Mouse (Mus musculus): Measurements from ENCODE around the gene Necab2.

Necab2 gene

GRCm38 (mm10) chr8:119446211-119446989, at the start of gene Necab2:
Gene Necab2 (plus strand): TSS chr8:119446719.
- DNase-seq = peak; percentile 87

DNA sequence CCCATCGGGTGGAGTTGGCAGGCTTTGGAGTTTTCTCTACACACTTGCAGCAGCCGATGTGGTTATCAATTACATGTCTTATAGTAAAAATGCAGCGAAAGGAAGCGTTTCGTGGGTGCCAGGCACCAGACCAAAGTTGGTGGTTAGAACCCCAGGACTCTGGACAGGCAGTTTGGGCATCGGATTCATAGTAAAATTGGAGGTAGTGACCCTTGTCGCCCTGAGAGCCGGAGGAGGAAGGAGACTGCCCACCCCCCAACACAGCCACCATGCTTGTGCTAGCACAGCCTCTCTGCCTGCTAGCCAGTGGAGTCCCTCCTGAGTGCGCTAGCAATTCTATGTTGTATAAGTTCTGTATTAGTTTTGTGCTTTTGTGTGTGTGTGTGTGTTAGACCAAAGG, 48.0 kb upstream of the Necab2 start:
- DNase-seq = no peak

DNA sequence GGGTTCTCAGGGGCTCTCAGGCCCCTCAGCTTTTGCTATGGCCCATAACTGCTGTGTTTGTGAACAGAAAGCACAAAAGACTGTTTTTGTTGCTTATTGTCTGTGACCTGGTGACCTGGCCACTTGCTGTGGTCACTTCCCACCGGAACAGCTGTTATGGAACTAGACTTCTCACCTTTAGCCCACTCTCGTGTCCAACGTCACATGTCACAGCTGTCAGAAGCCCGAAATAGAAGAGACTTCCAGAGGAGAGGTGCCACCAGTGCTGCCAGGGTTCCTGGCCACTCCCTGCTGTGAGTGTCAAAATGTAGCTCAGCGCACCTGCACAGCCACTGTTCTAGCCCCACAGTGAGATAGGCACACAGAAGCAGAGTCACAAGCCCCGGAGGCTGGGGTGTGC, 47.3 kb upstream of the Necab2 start:
- no peak for DNase-seq

DNA sequence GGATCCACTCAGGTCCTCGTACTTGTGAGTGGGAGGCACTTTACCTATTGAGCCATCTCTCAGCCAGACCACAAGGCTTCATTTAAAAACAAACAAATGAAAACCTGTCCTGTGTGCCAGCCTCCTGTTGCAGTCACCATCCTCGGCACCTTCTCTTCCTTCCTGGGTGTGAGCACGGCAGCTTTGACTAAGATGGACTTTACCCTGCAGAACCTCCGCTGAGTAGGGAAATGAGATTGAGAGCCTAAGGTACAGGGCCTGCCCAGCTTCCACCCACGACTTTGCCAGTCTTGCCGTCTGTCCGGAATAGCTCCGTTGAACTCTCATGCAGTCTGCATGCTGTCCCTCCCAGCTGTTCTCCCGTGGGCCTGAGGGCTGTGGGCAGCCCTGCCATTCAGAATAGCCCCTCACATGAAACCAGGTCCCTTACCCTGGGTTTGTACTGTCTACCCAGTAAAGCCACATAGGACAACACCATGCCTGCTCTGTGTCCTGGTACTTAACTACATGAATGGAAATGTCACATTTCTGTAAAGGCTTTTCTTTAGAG, 46.3 kb upstream of the Necab2 start:
- DNase-seq = no peak

- DNase-seq = no peak
These were observed 45.6 kb upstream of the Necab2 start for GRCm38 (mm10) chr8:119400904-119401303.

DNA sequence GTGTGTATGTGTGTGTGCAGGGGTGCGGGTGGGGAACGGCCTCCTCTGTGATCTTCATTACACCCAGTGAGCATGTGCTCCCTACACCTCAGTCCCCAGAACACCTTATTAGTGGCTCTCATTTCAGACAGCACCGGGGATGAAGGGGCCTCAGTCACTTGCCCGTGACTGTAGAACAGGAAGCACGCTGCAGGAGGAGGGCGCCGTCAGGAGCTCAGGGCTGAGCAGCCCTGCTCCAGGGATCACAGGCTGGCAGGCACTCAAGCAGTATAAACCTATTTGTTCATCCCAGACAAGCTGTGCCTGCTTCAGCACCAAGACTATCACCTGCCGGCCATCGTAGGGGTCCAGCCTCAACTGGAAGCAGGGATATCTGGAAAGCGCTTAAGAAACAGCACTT, 42.6 kb upstream of the Necab2 start:
- DNase-seq = no peak

DNA sequence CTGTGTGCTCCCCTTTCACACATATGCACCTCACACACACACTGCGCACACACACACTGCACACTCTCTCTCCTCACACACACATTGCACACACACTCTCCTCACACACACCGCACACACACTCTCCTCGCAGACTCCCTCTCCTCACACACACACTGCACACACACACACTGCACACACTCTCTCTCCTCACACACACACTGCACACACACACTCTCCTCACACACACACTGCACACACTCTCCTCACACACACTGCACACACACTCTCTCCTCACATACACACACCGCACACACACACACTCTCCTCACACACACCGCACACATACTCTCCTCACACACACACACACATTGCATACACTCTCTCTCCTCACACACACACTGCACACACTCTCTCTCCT, 41.9 kb upstream of the Necab2 start:
- no peak for DNase-seq

GRCm38 (mm10) chr8:119408311-119408710, 38.2 kb upstream of the Necab2 start:
- no peak for DNase-seq

DNA sequence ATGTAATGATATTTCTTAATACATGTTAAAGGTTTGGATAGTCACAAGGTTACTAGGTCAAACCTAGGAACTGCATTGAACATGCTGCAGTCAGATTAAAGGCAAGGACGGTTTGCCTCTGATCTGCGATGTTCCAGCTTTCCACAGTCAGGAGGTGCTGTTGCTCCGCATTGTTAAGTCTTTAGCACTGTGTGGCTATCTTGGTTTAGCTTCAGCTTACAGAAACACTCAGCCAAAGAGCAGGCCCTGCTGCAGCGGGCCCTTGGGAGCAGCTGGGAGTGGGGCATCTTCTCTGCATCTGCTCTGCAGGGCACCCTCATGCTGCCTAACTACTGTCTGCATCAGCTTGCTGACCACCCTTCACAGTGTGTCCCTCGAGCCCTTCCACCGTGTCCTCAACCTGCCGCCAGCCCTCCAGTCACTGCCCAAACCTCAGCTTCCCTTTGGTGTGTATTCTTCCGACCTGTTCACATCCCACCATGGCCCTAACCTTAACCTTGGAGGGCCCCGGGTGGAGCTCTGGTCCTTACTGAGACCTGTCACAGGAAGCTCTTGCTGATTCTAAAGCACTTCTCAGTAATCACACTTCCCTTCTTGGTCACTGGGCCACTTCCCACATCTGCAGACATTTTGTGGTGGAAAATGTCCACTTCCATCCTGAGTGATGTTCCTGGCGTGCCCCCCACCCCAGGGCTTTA, 34.3 kb upstream of the Necab2 start:
- no peak for DNase-seq

DNA sequence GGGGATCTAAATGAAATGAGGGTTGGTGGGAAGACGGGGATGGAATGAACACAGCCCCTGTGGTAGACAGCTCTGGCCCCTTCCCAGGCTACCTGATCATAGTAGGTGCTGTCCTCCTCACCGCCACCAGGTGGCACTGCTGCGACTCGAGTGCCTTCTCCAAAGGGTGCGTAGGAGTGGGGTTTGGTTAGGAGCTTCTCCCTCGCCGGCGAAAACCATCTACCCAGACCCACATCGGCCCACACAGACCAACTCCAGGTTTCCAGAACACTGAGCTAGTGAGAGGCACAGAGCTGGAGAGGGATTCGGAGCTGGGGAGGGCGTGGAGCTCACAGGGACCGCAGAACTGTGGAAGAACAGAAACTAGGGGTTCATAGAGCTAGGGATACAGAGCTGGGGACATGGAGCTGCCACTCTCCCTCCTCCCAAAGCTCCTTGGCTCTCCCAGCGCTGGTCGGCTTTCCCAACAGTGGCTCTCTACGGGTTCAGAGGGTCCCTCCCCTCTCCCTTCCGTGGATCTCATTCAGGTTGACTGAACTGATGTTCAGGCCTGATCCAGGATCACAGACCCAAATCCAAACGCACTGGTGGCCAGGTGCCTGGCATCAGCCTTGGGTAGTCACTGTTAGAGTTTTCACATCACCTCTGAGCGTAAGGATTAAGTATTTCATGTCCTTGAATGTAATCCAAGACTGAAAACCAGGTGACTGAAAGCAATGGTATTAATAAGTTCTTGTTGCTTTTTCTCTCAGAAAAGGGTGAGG, 33.6 kb upstream of the Necab2 start:
- DNase-seq = peak; percentile 79 to 81

DNA sequence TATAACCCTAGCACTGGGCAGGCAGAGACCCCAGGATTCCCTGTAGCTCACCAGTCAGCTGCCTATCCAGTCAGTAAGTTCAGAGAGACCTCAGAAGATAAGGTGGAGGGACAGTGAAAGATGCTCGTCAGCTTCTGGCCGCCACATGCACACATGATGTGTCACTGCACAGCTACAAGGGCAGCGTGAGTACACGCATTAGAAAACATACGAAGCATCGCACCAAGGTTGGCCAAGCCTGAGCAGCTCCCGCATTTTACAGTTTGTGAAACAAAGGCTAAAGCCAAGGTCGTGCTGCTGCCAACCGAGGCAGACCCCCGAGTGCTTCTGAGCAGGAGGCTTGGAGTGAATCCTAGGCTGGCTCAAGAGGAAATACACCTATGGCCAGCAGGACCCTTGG, 32.9 kb upstream of the Necab2 start:
- no peak for DNase-seq

DNA sequence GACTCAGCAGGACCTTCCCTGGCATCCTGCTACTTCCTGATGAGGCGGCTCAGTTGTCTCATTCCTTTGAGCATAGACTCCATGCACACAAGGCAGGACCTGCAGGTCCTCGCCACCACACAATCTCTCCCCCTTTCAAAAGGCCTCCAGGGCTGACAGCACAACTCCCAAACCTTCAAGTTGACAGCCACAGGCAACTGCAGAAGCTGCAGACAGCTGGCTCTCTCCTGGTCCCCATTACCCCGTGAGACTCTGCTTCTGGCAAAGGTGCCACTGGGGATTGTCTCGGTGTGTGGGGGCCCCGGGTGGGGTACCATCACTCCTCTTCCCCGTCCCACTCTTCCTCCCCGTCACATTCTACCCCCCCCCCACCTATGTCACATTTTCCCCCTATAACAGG, 26.2 kb upstream of the Necab2 start:
- no peak for DNase-seq

- no peak for DNase-seq
These were observed 24.9 kb upstream of the Necab2 start for GRCm38 (mm10) chr8:119421603-119422122.

GRCm38 (mm10) chr8:119422123-119422711, 24.3 kb upstream of the Necab2 start:
- no peak for DNase-seq

GRCm38 (mm10) chr8:119423631-119424141, 22.8 kb upstream of the Necab2 start:
- peak in 1 of 2 experiments; percentile 44 for DNase-seq

DNA sequence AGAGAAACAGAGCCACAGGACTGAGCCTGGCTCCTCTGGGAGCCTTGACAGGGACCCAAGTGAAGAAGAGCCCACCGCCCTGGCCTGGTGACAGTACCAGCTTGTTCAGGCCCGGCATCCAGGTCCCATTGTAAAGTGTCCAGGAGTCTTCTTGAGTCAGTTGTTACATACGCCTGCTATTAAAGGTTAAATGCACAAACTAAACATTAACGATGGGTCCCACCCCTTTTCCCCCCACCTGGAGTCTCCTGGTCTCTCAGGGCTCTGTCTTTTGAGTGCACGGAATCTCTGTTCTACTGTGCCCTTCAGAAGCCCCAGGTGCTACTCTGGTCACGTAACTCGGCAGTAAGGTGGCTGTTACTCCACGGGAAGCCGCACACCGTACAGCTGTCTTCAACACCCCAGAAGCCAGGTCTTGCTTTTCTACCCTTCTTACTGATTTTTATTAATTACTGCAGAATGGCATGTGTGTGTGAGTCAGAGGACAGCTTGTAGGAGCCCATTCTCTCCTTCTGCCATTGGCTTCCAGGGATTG, 22.3 kb upstream of the Necab2 start:
- no peak for DNase-seq

GRCm38 (mm10) chr8:119424740-119425139, 21.8 kb upstream of the Necab2 start:
- no peak for DNase-seq

GRCm38 (mm10) chr8:119425533-119425932, 21.0 kb upstream of the Necab2 start:
- no peak for DNase-seq

DNA sequence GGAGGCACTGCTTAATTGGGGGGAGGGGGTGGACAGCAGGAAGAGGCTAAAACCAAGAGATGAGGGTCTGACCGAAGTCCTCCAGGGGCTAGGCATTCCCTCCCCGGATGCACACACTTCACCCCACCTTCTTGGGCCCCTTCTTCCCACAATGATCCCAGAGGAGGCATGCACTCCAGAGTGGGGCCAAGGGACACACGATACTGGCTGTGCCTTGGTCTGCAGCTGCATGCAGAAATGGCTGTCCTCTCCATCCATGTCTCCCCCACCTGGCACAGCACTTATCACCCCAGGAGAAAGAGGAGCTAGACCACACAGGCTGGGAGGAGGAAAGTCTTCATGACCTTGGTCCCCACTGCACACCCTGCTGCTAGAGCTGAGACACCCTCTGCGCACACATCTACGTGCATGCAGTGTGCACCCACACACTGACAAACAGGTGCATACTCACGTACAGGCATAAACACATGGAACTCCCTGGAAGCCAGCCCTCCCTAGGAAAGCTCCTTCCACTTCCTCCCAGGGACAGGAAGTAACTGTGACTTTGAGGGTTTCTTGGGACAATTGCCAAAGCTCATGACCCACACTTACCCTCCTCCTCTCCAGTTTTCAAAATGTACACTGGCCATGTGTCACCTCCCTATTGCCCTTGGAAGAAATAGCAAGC, 20.3 kb upstream of the Necab2 start:
- no peak for DNase-seq

GRCm38 (mm10) chr8:119427634-119428349, 18.7 kb upstream of the Necab2 start:
- DNase-seq = peak in 1 of 2 experiments; percentile 55

DNA sequence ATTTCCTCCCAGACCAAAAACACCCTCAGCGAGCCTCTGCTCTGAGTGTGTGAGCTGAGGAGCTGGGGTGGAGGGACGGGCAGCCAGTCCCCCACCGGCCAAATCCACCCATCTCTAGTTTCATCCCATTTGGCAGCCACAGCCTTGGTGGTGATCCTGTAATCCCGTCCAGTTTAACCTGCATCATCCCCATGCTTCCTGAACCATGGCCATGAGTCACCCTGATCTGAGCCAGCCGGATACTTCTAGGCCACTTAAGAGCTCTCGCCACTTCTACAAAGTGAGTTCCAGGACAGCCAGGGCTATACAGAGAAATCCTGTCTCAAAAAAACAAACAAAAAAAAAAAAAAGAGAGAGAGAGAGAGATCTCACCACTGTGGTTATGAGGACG, 18.2 kb upstream of the Necab2 start:
- DNase-seq = no peak

Measured in cerebellum, postnatal 36 days (tissue).